Mouse (Mus musculus) WW6 (cell line): ENCODE data around the gene Rbck1.
"Not testable (repeated sequence)": the region's sequence is repeated elsewhere in the genome, so short reads cannot be mapped to it uniquely, and the experiment has no call there.

Experiments
- DNase-seq: peaks from one replicate; pipeline ENCODE4 v3.0.0-alpha.2; 2013; ENCODE audit warnings: low read depth, low spot score

Gene Rbck1

DNA sequence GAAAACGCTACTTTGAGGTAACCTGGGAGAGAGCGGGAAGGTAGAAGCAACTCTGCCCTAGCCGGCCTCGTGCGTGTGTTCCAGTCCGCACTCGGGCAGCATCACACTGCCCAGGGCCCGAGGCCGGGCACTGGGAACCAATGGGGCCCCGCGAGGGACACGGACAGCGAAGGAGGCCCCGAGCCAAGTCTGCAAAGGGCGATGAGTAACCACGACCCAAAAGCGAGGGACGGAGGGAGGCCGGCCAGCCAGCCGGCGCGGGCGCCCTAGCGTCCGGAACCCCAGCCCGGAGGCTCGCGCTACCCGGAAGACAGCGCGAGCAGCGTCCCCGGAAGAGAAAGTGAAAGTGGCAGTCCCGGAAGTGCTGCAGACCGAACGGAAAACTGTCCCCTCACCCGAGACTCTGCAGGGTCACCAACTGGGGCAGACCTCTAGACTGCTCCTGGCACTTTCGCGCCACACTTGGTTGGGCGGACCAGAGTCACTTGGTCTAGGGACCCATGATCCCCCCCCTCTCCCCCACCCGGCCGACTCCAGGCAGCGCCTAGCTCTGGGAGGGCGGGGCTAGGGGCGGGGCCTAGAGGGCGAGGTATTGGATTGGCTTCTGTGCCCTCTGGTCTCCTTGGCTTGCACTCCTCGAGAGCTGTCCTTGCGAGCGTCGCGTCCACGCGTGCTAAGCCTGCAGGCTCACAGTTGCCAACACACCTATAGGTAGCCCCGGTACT is at the start of gene Rbck1:
TSS of gene Rbck1 (minus strand) at position 553 of the 725 bp plus-strand sequence.
- DNase-seq = peak; percentile 81

DNA sequence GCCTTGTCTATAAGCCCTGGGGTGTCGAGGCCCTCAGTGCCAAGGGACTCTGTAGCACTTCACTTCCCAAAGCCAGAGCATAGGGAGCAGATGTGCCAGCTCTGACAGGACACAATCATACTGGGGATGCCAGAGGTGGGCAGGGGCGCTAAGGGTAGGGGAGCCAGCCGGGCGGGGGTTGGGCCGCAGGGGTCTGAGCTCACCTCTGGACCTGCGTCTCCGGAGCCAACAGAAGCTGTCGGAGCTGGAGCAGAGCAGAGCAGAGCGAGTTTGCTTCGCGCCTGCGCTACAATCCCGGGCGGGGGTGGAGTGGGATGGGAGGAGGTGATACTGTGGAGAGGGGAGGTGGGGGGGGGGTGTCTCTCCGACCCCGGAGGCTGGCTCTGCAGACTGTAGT is 43.9 kb upstream of the Rbck1 start, which contains the start of gene Nrsn2:
TSS of gene Nrsn2 (minus strand) at position 294 of the 397 bp plus-strand sequence.
- DNase-seq = no peak

DNA sequence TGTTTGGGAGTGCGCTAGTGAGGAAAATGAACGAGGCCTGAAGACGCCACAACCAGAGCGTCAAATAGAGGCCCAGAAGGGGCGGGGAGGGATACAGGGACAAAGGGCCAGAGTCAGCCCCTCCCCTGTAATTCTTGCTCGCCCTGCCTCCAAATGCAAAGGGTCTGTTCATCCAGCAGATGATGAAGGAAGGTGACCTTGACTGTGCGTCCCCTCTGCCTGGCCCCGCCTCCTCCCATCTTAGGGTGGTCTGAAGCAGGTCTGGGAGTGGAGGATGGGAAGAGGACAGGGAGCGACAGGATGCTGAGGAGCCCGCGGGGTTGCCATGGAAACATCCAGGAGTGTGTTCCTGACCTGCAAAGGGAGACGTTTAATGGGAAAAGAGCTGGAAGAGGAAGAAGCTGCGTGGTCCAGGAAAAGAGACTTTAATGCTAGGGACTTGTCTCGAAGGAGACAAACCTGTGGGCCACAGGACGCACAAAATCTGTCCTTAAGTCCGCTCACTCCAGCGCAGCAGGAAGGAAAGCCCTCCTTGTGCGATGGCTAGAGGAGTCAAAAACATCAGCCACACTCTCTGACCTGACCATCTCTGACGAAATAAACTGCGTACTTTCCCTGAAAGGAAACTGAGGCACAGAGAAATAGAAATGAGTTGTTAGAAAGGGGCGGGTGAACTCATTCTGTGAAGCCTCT is 43.3 kb upstream of the Rbck1 start:
- DNase-seq = no peak

DNA sequence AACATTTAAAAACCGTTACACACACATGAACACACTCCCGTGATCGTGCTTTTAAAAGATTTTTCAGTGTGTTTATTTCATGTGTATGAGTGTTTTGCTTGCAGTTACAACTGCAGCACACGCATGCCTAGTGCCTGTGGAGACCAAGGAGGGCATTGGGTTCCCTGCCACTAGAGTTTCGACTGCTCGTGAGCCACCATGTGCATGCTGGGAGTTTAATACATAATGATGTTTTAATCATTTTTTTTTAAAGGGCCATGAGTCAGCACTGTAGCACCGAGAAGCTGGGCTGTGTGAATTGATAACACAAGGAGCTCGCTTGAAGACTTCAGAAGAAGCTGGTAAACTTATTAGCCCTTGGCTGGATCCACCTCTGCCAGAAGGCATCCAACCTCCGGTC is 41.1 kb upstream of the Rbck1 start:
- DNase-seq = no peak

DNA sequence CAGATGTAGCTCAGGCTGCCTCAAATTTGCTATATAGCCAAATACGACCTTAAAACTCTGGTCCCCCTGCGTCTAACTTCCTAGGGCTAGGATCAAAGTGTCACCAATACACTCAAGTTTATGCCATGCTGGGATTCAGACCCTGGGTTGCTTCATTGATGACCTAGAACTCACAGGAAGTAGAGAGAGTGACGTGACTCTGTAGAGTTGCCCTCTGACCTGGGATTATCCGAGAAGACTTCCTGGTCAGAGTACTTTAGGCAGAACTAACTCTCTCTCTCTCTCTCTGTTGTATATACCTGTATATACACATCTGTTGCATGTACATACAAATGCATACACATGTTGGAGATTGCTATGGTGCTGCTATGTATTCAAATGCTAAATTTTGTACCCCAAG is 40.2 kb upstream of the Rbck1 start:
- no peak for DNase-seq

DNA sequence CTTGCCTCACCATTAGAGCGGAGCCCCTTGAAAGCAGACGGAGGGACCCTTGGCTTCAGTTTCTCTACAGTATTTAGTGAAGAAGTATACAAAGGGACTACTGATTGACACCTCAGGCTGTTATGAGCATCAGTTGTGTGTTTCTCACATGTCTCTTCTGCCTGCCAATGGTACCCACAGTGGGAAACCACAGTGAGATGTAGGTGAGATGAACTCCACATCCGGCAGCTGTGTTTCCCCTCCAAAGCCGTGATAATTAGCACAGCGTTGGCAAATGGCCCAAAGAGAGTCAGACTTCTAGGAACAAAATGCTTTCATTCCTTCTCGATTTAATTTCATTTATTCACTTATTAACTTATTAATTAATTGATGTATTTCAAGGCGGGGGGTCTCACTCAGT is 39.7 kb upstream of the Rbck1 start:
- DNase-seq = no peak

DNA sequence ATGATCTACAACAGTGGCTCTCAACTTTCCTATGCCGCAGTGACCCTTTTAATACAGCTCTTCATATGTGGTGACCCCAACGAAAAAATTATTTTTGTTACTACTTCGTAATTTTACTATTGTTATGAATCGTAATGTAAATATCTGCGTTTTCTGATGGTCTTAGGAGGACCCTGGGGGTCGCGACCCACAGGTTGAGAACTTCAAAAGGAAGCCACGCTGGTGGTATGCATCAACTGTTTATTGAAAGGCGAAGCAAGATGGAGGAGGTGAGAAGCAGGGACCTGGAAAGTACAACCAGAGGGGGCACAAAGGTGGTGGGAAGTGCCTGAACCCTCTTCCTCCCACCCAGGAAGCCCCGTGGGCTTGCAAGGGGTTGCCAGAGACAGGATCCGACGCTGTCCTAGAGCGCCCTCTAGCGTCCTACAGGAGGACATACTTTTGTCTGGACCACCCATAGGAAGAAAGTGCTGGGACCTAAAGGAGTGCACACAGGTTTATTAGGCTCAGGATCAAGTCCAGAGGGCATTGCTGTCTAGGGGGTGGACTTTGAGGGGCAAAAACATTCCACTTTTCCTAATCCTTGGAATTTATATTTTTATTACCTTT is 36.2 kb upstream of the Rbck1 start:
- no peak for DNase-seq

DNA sequence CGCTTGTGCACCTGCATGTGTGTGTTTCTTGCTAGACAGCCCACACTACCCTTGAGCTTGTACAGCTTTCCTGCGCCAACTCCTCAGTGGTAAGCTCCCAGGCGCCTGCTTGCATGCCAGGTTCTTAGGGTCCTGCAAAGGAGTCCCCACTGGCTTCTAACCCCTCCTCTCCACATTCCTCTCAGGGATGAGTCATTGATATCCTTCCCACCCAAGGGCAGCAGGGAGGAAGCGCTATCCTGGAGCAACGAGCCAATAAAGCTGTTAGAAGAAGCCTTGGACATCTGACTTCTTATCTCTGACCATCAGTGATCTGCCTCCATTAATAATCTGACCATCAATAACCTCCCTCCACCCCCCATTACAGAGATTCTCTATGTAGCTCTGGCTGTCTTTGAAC is 35.5 kb upstream of the Rbck1 start:
- no peak for DNase-seq

DNA sequence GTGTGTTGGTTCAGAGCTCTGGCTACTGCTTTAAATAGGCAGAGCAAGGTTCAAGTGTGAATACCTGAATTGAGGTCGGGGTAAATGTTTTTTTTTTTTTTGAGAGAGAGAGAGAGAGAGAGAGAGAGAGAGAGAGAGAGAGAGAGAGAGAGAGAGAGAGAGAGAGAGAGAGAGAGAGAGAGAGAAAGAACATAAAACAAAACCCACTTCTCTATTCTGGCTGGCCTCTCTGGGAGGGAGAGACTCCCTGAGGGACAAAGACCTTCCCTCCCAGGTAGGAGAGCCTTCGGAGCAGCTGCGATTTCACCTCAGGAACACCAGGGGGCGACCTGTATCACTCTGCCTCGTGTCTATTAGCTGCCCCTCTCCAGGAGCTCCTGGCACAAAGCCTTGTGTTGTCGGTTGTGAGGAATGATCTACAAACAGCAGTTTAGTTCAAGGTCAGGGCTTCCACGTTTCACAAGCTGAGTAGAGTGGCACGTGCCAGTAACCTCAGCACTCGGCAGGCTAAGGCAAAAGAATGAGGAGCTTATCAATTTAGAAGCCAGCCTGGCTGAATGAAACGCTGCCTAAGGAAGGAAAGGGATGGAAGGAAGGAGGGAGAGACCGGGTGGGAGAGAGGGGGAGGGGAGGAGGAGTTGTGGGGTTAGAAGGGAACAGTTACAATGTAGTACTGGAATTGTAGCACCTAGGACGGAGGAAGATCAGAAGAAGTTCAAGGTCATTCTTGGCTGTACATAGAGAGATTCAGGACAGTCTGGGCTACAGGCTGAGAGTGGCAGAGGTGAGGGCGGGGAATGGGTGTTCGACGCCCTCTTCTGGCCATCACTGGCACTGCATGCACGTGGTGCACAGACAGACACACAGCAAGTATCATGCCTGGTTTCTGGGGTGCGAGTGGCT is 31.0 kb upstream of the Rbck1 start:
- DNase-seq = peak; percentile 69

DNA sequence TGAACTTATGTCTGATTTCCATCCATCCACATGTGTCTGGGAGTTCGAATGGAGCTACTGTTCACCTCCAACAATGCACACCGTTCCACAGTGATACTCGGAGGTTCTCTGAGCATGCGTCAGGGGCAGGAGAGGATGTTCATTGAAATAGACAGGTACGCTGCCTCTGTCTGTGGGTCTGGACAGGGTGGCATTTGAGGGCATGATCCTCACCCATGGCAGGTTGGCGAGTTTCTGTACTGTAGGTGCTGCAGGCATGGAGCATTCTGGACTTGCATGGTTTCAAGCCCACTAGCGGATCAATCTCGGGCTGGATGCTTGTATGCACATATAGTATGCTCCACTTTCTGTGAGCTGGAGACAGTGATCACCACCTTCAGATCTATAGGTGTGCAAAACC is 28.7 kb upstream of the Rbck1 start:
- no peak for DNase-seq

DNA sequence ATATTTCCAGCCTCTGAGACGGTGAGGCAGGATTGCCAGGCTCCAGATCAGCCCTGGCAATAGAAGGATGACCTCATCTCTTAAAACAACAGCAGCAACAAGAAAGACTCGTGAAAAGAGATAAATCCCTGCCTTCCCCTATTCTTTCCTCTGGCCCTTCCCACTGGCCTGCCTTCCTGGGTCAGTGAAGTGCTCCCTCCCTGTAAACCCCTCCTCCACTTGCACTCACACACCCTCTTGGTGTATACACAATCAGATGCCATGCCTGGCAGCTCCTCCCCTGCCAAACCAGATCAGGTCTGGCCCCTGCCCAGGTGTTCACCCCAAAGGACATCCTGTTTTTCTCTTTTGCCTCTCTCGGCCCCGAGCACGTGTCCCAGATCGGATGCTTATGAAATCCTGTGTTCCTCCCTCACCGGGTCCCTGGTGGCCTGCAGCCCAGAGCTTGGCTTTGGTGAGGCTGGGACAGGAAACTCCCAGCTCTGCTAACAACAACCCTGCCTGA is 27.9 kb upstream of the Rbck1 start:
- DNase-seq = no peak

DNA sequence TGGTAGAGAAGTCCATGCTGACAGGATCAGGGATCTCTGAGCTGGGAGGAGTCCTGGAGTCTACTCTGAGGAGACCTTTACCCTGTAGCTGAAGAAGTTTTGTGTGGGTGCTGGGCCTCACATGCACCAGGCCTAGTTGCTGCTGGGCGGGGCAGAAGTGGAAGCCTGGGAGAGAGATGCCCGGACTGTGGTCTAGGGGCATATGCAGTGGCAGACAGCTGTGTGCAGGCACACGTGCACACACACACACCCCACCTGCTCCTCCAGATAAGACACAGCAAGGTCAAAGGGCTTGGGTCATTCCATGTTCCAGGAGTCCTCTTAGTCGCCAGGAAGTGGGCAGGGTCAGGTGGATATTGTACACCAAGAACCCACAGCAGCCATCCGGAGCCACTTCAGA is 27.2 kb upstream of the Rbck1 start:
- DNase-seq = no peak

DNA sequence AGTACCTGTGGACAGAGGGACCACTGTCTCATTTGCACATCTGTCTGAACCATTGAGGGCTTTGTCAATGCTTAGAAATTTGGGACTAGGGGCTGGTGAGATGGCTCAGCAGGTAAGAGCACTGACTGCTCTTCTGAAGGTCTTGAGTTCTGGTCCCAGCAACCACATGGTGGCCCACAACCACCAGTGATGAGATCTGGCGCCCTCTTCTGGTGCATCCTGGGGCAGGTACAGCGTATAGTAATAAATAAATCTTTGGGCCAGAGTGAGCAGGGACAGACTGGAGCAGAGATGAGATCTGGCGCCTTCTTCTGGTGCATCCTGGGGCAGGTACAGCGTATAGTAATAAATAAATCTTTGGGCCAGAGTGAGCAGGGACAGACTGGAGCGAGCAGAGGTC is 26.5 kb upstream of the Rbck1 start:
- DNase-seq = not testable (repeated sequence)

DNA sequence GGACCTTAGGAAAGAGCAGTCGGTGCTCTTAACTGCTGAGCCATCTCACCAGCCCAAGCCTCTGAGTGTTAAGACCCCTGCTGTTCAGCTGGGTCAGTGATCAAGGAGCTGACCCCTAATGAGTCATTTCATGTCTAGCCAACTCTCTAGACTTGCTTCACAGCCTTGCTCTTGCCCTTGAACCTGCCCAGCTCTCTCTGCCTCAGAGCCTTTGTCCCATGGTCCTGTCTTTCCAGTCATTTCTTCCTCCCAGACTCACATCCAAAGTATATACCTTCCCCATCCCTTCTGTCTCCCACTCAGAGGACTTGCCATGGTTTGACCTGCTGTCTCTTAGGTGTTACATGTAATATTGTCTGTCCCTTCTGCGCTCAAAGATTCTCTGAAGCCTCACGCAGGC is 24.8 kb upstream of the Rbck1 start:
- DNase-seq = no peak

DNA sequence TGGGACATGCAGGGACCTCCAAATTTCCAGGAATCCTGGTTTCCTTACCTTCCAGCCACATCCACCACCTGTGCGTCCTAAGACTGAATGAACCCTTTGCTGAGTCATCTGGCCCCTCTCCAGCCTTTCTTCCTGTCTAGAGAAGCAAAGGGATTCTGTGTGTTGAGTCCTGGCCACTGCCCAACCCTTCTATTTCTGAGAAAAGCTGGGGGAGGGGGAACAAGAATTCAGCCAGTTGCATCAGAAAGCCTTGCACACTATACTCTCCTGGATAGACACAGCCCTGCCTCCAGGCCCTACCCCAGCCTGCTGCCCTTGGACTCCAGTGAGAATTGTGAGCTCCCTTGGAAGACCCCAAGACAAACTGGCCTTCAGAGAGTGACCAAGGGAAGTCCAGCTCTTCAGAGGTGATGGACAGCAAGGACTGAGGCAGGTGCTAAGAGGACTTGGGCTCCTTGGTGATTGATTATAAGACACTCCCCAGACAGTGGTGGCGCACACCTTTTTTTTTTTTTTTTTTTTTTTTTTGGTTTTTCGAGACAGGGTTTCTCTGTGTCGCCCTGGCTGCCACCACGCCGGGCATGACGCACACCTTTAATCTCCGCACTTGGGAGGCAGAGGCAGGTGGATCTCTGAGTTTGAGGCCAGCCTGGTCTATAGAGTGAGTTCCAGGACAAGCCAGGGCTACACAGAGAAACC is 17.5 kb upstream of the Rbck1 start:
- no peak for DNase-seq

DNA sequence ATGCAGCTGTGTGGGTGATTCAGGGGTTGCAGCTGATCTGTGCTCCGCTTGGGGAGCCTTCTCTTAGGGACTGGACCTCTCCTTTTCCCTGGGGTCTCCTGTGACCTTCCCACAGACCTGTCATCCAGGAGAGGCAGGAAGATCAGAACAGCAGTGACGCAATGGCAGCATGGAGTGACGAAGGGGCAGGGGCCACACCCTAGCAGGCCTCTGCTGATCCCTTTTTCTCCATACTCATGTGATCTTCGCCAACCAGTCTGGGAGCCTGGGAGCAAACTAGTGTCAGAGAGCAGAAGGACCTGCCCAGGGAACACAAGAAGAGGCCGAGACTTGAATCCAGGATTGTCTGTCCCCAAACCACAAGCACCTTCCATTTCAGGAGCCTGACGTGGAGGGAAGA is 16.8 kb upstream of the Rbck1 start:
- DNase-seq = no peak

DNA sequence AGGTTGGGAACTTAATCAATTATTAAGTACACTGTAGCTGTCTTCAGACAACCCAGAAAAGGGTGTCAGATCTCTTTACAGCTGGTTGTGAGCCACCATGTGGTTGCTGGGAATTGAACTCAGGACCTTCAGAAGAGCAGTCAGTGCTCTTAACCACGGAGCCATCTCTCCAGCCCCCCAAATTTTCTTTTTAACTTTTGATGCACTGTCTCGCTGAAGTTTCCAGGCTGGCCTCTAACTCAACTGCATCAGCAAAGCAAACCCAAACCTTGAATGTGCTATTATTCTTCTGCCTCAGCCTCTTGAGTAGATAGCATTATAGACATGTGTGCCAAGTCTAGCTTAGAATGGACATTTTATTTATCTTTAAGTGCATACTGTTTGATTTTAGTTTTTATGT is 15.3 kb upstream of the Rbck1 start:
- no peak for DNase-seq

DNA sequence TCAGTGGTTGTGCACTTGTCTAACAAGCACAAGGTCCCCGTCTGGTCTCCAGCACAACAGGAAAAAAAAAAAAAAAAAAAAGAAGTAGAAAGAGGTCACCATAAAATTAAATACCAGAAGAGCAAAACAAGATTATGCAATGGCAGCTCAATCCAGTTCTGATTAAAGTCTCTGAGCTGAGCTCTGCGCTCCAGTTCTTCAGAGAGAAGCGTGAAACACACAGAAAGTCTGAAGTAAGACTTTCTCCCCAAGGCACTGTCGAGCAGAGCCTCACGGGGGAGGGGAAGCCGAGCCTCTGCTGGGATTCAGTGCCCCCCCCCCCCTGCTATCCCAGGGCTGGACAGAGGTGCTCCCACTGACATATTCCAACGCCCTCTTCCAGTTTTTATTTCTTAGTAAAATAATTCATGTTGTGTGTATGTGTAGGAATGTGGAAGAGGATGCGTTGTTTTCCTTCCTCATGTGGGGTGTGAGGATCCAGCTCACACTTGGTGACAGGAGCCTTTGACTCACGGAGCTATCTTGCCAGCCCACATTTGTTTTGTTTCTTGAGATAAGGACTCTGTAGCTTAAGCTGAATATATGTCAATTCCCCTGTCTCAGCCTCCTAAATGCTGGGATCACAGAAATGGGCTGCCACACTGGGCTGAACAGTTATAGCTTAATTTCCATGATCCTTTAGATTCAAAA is 14.5 kb upstream of the Rbck1 start:
- DNase-seq = no peak

DNA sequence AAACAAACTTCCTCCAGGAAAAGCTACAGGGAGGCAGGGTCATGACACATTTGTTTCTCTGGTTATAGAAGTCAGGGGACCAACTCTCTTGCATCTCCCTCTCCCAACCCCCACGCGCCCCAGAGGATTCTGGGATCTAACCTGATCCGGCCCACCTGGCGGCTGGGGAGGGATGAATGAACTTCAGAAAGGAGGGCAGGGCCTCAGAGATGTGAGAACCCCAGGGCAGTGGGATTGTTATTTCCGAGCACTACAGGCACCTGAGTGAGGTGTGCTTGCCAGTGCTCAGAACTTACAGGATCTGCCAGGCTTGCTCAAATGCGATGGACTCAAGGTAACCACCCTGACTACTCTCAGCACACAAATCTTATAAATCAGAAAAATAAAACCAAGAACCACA is 12.9 kb upstream of the Rbck1 start:
- no peak for DNase-seq

DNA sequence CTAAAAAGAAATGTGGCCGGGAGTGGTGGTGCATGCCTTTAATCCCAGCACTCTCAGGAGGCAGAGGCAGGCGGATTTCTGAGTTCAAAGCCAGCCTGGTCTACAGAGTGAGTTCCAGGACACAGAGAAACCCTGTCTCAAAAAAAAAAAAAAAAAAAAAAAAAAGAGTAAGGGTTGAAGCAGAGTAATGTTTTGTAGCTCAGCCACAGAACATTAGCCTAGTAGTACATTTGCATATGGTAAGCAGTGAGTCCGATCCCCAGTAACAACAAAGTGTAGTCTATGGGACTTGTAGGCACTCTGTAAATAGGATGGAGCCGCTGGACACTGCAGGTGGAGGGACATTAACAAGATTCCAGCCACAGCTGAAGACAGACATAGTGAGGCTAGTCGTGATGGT is 12.5 kb upstream of the Rbck1 start:
- DNase-seq = no peak

DNA sequence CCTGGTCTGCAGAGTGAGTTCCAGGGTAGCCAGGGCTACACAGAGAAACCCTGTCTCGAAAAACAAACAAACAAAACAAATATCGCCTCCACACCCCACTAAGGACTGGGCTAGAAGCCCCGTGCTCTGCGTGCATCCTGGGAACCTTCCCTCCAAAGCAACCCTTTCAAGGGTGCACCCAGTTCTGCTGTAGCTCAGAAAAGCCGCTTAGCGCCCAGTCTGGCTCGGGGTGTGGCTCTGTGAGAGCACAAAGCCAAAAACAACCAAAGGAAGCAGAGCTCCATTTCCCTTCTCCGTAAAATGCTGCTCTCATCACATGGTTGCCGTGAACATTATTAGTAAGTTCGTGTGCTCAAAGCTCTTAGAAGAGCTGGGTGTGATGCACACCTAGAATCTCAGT is 11.9 kb upstream of the Rbck1 start:
- DNase-seq = no peak
